Mouse (Mus musculus): ENCODE results near the gene Gm30083. TPM values are rescaled to one million over a fixed set of nuclear protein-coding genes. Genes with fewer than 3 reads are reported as not detected.

Gene Gm30083
- polyA plus RNA-seq, 1 experiment from 2014 or later, result not detected

DNA sequence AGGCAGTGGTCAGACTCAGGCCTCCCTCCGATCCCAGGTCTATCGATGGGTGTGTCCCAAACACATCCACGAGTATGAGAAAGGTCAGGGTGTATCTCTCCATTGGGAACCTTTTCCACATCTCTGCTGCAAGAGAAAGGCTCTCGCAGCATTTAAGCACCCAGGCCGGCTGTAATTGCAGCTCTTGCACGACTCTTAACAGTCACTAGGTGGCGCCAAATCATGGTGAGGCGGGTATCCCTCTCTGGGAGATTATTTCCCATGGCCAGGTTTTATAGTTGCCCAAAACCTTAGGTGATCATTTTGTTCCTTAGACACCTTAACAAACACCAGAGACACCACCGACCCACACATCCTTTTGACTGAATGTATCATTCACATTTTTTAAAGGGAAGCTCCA, 55.6 kb downstream of the Gm30083 start:
- no peaks in the 10 kb centered on the region for H3K36me3 ChIP-seq
- H3K4me3 ChIP-seq, result no peak overlapping the region
- H3K4me2 ChIP-seq, result no peak overlapping the region
- peaks cover 11% of the 10 kb centered on the region for H3K27me3 ChIP-seq (replicated peaks)
- H3K9ac ChIP-seq, result no peak overlapping the region
- no peak overlapping the region for H3K27ac ChIP-seq (ENCODE audit: poor library complexity, severe bottlenecking)
- no peak for ATAC-seq (ENCODE audit: insufficient number of reproducible peaks, low FRiP score)
- WGBS, result 13% methylated on average over 9 of the region's 9 CpGs
- H3K9me3 ChIP-seq (replicated peaks), result no peaks in the 10 kb centered on the region
- peaks cover 15% of the 10 kb centered on the region for H3K4me1 ChIP-seq (replicated peaks)

DNA sequence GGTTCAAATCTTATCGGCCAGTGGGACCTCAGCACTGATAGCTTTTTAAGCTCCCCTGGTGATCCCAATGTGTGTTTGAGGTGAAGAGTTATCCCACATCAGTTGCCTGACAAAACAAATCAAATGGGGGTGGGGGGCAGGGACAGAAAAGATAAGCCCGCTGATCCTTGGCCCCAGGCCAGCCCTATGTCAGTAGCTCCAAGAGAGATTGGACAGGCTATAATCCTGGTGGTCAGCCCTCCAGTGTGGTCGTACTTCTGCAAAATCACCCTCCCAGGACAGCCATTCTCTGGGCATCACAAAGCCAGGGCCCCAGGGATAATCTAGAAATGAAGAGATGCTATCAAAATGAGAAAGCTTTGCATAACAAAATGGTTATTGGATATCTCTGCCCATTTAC, 56.1 kb downstream of the Gm30083 start:
- ATAC-seq (ENCODE audit: insufficient number of reproducible peaks, low FRiP score), result no peak
- Histone ChIP-seq H3K27ac (ENCODE audit: poor library complexity, severe bottlenecking) (no peak overlapping the region), H3K36me3 (no peaks in the 10 kb centered on the region), H3K4me2 (no peak overlapping the region), H3K4me3 (no peak overlapping the region), H3K4me1 (replicated peaks) (peaks cover 15% of the 10 kb centered on the region), H3K9me3 (replicated peaks) (no peaks in the 10 kb centered on the region), H3K27me3 (replicated peaks) (peaks cover 11% of the 10 kb centered on the region), H3K9ac (no peak overlapping the region)
- WGBS, result 1% methylated on average over 3 of the region's 3 CpGs

DNA sequence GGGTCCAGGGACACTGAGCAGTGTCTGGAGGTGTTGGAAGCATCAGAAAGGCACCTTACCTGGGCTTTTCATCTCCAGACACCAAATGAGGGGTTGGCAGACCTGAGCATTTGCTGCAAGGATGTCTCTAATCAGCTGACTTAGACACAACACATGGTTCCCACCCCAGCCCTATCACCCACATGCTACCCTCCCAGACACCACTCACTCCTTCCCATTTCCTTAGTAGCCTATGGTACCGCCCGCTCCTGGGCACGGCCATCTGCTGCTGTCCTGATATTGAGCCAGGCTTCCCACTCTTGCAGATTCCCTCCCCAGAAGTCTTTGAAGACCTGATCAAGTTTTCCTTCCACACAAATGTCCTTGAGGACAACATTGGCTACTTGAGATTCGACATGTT, 56.8 kb downstream of the Gm30083 start:
- Histone ChIP-seq H3K4me1 (replicated peaks) (peaks cover 15% of the 10 kb centered on the region), H3K9ac (no peak overlapping the region), H3K36me3 (no peaks in the 10 kb centered on the region), H3K4me3 (no peak overlapping the region), H3K27me3 (replicated peaks) (peaks cover 11% of the 10 kb centered on the region), H3K9me3 (replicated peaks) (no peaks in the 10 kb centered on the region), H3K27ac (ENCODE audit: poor library complexity, severe bottlenecking) (no peak overlapping the region), H3K4me2 (no peak overlapping the region)
- 59% methylated on average over 4 of the region's 4 CpGs for WGBS
- ATAC-seq (ENCODE audit: insufficient number of reproducible peaks, low FRiP score), result no peak

DNA sequence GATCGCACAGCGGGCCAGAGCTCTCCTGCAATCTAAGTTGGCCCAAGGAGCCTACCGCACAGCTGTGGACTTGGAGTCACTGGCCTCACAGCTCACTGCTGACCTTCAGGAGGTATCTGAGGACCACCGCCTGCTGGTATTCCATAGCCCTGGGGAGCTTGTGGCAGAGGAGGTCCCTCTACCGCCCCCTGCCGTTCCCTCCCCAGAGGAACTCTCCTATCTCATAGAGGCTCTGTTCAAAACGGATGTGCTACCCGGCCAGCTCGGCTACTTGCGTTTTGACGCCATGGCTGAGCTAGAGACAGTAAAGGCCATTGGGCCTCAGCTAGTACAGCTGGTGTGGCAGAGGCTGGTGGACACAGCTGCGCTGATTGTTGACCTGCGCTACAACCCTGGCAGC, 58.9 kb downstream of the Gm30083 start:
- H3K9ac ChIP-seq, result no peak overlapping the region
- H3K4me3 ChIP-seq, result no peak overlapping the region
- no peak overlapping the region for H3K27ac ChIP-seq (ENCODE audit: poor library complexity, severe bottlenecking)
- H3K4me1 ChIP-seq (replicated peaks), result peaks cover 15% of the 10 kb centered on the region
- no peak for ATAC-seq (ENCODE audit: insufficient number of reproducible peaks, low FRiP score)
- no peaks in the 10 kb centered on the region for H3K9me3 ChIP-seq (replicated peaks)
- 60% methylated on average over 13 of the region's 13 CpGs for WGBS
- peaks cover 8% of the 10 kb centered on the region; the same call in 1 of the 2 replicates for H3K27me3 ChIP-seq (replicated peaks)
- no peak overlapping the region for H3K4me2 ChIP-seq
- no peaks in the 10 kb centered on the region for H3K36me3 ChIP-seq

DNA sequence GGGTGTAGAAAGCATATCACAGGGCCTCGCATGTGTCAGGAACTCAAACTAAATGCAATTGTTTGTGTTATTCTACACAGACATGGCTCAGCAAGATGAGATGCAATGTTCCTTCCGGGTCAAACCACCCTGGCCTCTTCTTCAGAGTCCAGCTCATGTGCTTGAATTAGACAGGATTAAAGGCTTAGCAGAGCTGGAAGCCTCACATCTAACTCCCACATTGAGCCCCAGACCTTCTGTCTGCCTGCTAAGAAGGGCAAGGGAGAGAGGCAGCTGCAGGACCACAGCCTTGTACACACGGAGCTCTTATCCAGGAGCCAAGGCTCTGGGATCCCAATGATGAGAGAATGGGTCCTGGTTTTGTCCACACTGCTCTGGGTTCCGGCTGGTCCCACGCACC, 61.2 kb downstream of the Gm30083 start, which contains the start of gene Rbp3:
Gene Rbp3, plus strand, starts transcription at position 243 of the 400 bp plus-strand sequence.
- 79% methylated on average over 5 of the region's 5 CpGs for WGBS
- H3K27me3 ChIP-seq (replicated peaks), result peaks cover 8% of the 10 kb centered on the region; the same call in 1 of the 2 replicates
- no peak within 1 kb of the TSS for H3K4me2 ChIP-seq
- H3K9ac ChIP-seq, result no peak within 1 kb of the TSS
- no peak within 1 kb of the TSS for H3K4me3 ChIP-seq
- ATAC-seq (ENCODE audit: insufficient number of reproducible peaks, low FRiP score), result no peak
- H3K4me1 ChIP-seq (replicated peaks), result peaks cover 9% of the 10 kb centered on the region
- H3K36me3 ChIP-seq, result no peaks in the 10 kb centered on the region
- no peak within 1 kb of the TSS for H3K27ac ChIP-seq (ENCODE audit: poor library complexity, severe bottlenecking)
- H3K9me3 ChIP-seq (replicated peaks), result no peaks in the 10 kb centered on the region

DNA sequence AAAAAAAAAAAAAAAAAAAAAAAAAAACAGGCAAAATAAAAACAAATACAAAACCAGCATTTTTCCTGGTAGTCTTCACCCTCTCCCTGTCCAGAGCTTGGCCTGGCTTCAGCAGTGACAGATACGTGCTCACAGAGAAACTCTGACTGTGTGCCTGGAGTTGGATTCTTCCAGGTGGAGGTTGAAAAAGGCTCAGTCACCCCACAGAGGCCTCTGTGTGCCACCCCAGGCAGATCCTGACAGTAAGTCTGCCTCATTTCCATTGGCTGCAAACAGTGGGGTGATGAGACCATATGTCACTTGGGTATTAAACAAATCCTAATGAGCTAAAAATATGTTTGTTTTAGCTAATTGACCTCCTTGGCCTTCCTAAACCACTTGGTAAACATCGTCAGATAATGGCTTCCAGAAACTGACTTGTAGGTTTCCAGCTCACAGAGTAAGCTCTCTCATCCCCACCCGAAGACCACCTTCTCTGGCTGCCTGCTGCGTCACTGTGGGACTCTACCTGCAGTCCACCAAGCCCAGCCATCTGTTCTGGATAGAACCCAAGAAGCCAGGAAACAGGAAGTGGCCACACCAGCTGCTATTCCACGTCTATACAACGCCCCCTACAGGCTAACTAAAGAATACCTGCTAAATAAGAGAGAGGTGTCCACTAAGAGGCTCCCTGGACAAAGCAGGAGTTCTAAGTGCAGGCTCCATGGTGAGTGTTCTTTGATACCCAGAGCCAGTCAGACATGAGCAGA, 62.6 kb downstream of the Gm30083 start:
- peaks cover 8% of the 10 kb centered on the region; the same call in 1 of the 2 replicates for H3K27me3 ChIP-seq (replicated peaks)
- no peaks in the 10 kb centered on the region for H3K36me3 ChIP-seq
- 0 out of 2 replicates have a peak, but pooled peaks cover 3% of the 10 kb centered on the region for H3K4me1 ChIP-seq (replicated peaks)
- 48% methylated on average over 6 of the region's 6 CpGs for WGBS
- H3K4me2 ChIP-seq, result no peak overlapping the region
- no peaks in the 10 kb centered on the region for H3K9me3 ChIP-seq (replicated peaks)
- ATAC-seq (ENCODE audit: insufficient number of reproducible peaks, low FRiP score), result no peak
- H3K9ac ChIP-seq, result no peak overlapping the region
- no peak overlapping the region for H3K4me3 ChIP-seq
- H3K27ac ChIP-seq (ENCODE audit: poor library complexity, severe bottlenecking), result no peak overlapping the region

DNA sequence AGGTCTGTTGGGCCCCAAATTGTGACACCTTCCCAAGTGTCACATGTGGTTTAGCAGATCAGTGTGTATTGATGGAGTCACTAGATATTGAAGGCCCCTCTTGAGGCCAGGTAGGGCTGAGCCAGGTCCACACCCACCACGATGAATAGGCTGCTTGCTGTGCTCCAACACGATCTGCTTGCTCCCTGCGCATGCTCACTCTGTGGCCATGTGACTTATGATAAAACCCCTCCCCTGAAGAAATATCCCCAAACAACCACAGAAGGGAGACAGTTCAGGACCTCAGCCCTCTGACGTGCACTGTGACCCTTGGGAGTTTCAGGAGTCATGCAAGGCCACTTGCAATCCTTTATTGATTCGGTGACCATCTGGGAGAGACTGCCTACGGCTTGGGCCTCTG, 68.9 kb downstream of the Gm30083 start:
- Histone ChIP-seq H3K27ac (ENCODE audit: poor library complexity, severe bottlenecking) (no peak overlapping the region), H3K4me3 (no peak overlapping the region), H3K4me1 (replicated peaks) (peaks cover 11% of the 10 kb centered on the region), H3K9me3 (replicated peaks) (no peaks in the 10 kb centered on the region), H3K36me3 (no peaks in the 10 kb centered on the region), H3K4me2 (no peak overlapping the region), H3K9ac (no peak overlapping the region), H3K27me3 (replicated peaks) (0 out of 2 replicates have a peak, but pooled peaks cover 3% of the 10 kb centered on the region)
- ATAC-seq (ENCODE audit: insufficient number of reproducible peaks, low FRiP score), result no peak
- WGBS, result 69% methylated on average over 6 of the region's 6 CpGs

DNA sequence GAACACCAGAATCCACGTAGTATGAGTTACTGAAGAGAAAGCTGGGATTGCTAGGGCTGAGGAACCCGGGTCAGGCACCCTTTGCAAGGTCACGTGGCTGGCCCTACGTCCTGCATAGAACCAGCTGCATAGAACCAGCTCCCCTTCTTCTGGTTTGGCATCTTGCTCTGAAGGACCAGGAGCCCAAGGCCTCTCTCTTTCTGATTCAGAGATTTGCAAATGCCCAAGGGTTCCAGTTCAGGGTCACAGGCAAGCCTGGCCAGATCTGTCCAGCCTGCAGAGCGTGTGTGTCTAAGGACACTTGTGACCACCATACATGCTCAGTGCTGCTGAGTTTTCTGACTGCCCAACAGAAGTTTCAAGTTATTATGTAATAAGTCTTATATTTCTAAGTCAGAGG, 72.8 kb downstream of the Gm30083 start:
- Histone ChIP-seq H3K27ac (ENCODE audit: poor library complexity, severe bottlenecking) (no peak overlapping the region), H3K4me1 (replicated peaks) (peaks cover 16% of the 10 kb centered on the region), H3K9ac (no peak overlapping the region), H3K36me3 (no peaks in the 10 kb centered on the region), H3K27me3 (replicated peaks) (0 out of 2 replicates have a peak, but pooled peaks cover 3% of the 10 kb centered on the region), H3K4me2 (no peak overlapping the region), H3K4me3 (no peak overlapping the region), H3K9me3 (replicated peaks) (no peaks in the 10 kb centered on the region)
- 64% methylated on average over 5 of the region's 5 CpGs for WGBS
- no peak for ATAC-seq (ENCODE audit: insufficient number of reproducible peaks, low FRiP score)

DNA sequence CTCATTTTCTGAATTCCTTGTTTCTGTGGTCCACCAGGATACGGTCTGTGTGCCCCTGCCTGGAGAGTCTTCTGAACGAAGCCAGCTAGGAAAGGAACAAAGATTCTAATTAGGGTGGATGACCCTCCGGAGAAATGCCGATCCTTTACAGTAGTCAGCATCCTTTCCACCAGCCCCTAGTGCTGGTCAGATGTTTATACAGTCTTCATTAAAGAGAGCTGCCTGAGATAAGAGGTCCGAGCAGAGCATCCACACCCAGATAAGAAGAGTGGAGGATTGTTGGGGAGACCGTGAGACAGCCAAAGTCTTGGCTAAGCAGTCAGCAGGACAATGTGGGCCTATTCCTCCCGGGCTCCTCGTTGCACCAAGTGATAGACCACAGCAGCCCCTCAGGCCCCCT, 74.2 kb downstream of the Gm30083 start, which contains the start of gene Gdf2:
Gene Gdf2, plus strand, starts transcription at position 301 of the 400 bp plus-strand sequence.
- no peaks in the 10 kb centered on the region for H3K36me3 ChIP-seq
- peaks cover 17% of the 10 kb centered on the region for H3K27me3 ChIP-seq (replicated peaks)
- H3K4me2 ChIP-seq, result peak within 1 kb of the TSS; percentile 12; the same call in 1 of the 2 replicates
- no peaks in the 10 kb centered on the region for H3K9me3 ChIP-seq (replicated peaks)
- H3K27ac ChIP-seq (ENCODE audit: poor library complexity, severe bottlenecking), result no peak within 1 kb of the TSS
- no peak within 1 kb of the TSS for H3K4me3 ChIP-seq
- peaks cover 16% of the 10 kb centered on the region for H3K4me1 ChIP-seq (replicated peaks)
- no peak; the same call in 1 of the 2 replicates for ATAC-seq (ENCODE audit: insufficient number of reproducible peaks, low FRiP score)
- H3K9ac ChIP-seq, result no peak within 1 kb of the TSS
- 20% methylated on average over 8 of the region's 8 CpGs for WGBS

DNA sequence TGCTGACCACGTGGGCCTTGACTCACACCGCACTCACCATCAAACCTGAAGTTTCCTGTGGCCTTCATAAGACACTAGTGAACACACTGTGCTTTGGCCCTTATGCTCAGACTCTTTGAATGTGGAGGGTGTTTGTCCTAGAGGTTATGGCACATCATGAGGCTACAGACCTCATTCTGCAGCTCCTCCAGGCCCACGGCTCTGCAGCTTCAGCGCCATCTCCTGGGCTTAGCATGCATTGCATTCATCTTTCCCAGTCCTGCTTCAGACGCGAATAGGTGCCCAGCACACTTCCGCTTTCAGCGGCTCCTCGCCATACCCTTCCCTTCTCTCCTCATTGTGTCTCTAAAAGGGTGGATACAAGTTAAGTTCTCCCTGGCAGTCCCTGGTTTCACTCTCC, 75.9 kb downstream of the Gm30083 start:
- Histone ChIP-seq H3K27me3 (replicated peaks) (peaks cover 27% of the 10 kb centered on the region), H3K4me3 (peak overlapping the region; percentile 19; the same call in 1 of the 2 replicates), H3K36me3 (no peaks in the 10 kb centered on the region), H3K4me1 (replicated peaks) (peaks cover 16% of the 10 kb centered on the region), H3K4me2 (peak overlapping the region; percentile 58), H3K9ac (no peak overlapping the region; the same call in 1 of the 2 replicates), H3K9me3 (replicated peaks) (no peaks in the 10 kb centered on the region), H3K27ac (ENCODE audit: poor library complexity, severe bottlenecking) (no peak overlapping the region)
- 28% methylated on average over 9 of the region's 9 CpGs for WGBS
- ATAC-seq (ENCODE audit: insufficient number of reproducible peaks, low FRiP score), result no peak

All from heart, embryonic 12.5 days (tissue).